Mouse (Mus musculus): Measurements from ENCODE around the gene Abcc2.

Gene Abcc2

DNA sequence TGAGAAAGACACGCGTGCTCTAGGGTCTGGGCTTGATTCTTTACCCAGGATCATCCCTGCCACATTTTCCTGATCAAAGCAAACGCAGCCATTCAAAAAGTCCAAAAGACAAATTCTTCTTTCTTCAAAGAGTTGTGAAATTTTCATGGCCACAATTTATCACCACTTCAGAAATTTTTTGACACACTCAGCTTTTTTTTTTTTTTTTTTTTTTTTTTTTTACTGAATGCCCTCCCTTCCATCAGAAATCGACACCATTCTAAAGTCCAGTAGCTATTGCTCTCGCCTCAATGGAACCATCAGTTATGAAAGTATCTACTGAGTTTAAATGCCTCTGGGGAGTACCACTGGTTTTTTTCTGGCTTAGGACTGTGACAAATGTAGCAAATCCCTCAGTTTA, 1.6 kb upstream of the Abcc2 start:
- no peak for DNase-seq

DNA sequence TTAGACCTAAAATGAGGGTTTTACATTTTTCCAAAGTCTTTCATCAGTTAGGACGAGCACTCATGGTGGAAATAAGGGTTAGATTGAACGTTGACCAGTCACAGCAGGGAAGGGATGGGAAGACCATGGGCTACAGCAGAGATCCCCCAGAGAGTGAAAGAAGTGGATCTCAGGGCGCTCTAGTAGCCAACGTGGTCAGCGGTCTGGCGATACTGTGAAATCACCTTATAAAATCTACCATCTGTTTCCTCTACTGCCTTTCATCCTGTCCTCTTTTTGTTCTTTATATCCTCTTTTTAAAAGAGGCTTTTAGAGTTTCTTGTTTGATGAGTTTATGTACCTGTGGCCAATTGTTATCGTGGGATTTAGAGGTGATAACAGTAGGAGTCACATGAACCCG, 2.8 kb downstream of the Abcc2 start:
- no peak for DNase-seq

DNA sequence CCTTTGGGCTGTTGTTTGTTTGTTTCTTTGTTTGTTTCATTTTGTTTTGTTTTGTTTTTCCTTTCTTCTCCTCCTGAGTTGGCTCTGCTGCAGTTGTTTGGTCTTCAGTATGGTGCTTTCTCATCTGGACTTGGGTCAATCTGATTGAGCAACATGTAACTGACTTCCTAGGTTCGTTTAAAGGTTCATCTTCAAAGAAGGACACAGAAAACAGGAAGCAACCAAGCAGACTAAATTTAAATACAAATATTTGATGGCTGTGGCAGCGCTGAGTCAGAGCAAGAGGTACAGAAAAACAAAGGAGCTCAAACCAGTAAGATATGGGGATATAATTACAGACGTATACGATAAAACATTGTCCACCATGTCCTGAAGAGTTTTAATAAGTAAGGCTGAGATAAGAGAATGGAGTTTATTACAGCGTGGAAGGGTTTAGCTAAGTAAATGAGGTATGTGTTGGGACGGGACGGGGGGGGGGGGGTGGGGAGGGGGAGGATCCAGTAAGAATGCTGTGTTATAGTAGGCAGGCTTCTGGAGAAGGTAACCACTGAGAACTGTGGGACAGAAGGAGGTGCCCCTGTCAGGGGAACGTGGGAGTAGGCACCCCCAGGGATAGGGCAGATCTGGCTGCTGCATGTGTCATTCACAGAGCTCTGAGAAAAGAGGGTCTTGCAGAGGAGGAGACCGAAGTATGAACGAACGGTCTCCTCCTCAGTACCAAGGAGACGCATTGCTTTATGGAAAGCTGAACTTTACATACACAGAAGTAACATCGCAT, 4.4 kb downstream of the Abcc2 start:
- no peak for DNase-seq

DNA sequence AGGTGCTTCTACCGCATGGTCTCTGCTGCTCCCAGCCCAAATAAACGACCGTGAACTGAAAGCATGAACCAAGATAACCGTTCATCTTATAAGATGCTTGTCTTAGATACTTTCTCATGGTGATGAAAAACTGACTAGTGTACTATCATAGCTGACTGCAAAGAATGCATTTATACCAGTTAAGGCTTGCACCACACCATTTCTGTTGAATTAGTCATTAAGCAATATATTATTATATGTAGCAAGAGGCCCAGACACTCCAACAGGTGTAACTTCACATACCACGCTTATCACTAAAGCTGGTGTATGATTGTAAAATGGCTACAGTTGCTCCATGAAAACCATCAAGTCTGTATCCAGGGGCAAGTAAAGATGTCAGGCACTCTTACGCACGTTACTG, 7.8 kb downstream of the Abcc2 start:
- DNase-seq = no peak

DNA sequence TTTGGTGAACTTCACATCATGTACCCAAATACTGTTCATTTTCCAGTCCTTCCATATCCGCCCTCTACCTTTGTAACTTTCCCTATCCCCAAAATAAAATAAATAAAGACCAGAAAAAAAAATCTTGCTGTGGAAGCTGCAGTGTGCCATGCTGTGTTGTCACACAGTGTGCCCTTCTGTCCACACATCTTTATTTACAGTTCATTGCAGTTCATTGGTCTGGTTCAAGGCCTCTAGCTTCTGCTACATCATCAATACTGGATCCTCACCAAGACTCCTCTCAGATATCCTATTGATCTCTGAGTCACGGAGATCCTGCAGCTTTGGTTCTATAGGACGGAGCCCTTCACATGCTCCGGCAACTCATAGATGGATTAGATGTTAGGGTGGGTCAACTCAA, 10.5 kb downstream of the Abcc2 start:
- DNase-seq = no peak

DNA sequence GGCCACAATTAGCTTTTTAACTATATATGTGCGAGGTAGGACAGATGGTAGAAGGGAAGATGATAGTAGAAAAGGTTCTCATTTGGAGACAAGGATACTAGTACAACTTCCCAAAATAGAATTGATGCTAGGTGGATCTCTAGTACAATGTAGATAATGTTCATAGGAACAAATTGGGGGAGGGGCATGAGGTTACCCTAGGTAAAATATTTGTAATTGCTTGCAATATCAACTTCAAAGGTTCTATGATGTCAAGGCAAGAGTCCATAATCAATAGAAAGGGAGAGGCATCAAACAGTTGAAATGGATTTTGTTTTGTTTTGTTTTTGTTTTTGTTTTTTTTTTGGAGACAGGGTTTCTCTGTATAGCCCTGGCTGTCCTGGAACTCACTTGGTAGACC, 12.0 kb downstream of the Abcc2 start:
- no peak for DNase-seq

DNA sequence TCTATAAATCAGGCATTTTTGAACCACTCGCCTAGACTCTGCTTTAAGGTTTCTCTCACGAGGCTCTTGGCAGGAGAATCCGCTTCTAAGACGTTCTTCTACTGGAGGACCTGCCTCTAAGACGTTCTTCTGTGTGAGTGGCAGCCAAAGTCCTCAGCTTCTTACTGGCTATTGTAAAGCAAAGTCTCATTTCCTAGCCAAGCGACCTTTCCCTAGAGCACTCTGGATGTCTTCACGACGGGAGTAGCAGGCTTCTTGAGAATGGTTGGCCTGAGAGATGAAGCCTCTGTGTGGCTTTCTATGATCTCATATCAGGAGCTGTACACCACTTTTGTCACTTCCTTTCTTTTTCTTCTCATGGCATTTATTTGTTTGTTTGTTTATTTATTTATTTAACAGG, 13.5 kb downstream of the Abcc2 start:
- DNase-seq = no peak

DNA sequence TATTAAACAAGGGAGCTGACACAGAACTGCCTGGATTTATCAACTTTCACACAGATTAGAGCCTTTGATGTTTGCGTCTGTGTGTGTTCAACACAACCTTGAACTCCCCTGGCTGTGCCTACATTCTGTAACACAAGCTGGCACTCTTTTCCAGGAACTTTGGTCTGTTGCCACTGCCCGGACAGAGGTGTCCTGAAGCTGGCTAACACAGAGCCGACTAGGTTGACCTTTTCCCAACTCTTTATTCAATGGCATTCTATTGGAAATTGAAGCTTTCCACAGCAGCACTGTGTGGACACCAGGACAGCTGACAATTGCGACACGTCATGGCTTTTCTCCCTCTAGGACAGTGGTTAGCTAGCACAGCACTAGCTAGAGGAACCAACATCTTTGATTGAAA, 15.2 kb downstream of the Abcc2 start:
- DNase-seq = no peak

DNA sequence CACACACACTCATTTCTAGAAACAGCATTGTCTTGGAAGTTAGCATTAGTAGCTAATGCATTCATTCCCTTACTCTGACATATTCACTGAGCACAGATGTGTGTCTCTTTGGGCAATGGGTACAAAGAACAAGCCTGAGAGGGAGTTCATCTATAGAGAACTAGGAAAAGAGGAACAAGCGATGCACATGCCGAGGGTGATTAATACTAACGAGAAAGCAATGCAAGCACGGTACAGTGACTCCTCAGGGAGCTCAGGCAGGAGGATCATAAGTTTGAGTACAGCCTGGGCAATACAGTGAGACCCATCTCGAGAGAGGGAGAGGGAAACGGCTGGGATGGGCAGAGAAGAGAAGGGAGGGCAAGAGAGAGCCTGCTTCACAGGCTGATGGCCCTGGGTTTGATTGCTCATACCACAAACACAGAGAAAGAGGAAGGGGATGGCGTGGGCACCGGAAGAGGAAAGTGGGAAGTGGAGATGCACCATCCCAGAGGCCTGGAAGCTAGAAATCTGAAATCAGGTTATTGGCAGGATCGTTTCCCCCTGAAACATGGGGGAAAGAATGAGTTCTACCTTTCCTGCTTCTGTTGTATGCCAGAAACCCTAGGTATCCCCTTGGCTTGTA, 19.5 kb downstream of the Abcc2 start:
- no peak for DNase-seq

DNA sequence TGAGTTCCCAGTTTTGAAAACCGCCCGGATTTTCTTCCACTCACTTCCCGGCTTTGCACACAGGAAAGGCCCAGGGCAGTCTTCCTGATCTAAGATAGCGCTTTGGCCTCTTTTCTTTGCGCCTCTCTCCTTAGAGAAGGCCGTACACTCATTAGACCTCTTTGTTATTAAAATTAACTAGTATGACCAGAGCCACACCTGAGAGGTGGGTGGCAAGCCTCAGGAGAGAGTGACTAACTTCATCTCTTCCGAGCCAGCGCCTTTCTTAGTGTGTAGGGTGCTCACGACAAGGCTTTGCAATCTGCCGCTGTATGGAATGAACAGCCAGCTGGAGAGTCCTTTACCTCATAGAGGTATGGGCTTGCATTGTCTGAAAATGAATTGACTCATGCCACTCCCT, 21.9 kb downstream of the Abcc2 start:
- no peak for DNase-seq

DNA sequence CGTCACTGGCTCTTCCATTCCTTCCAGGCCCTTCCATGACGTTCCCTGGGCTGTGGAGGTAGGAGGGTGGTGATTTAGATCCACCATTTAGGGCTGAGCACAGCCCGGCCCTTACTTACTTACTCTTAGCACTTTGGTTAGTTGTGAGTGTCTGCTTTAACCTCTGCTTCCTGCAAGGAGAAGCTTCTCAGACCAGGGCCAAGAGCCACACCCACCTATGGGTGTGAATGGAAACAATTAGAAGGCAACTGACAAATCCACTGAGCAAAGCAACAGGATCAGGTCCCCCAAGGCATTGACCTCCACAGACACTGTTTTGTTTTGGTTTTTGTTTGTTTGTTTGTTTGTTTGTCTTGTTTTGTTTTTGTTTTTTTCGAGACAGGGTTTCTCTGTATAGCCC, 27.3 kb downstream of the Abcc2 start:
- no peak for DNase-seq

DNA sequence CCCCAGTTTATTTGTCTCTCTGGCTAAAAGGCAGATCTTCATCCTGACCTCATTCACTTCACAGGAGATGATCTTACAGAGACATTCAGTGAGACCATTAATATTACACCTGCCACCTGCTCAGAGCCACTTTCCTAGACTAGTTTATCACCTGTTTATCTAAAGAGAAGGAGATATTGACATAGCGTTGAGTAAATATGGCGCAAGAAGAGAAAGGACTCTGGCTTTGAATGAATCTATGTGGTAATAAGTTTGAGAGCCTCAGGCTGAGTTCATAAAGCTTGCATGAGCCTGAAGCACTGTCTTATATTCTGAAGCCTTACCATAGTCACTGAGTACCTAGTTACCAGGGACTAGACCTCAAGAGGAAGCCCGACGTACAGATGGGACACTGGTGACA, 29.4 kb downstream of the Abcc2 start:
- no peak for DNase-seq

DNA sequence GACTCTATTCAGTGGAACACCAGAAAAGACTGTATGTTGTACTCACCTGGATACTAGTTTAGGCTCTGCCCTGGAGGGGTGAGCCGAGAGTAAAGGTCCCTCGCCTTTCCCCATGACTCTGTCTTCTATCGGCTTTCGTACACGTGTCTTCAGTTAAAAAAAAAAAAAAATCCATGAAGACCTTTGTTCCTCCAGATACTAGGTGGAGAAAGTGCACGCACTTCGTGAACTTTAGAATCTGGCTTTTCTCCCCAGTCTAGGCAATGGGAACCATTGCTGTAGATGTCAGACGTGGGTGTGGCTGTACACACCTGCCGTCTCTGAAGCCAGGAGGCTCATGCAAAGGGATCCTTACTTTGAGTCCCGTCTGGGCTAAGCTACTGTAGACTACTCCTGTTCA, 31.3 kb downstream of the Abcc2 start:
- no peak for DNase-seq

DNA sequence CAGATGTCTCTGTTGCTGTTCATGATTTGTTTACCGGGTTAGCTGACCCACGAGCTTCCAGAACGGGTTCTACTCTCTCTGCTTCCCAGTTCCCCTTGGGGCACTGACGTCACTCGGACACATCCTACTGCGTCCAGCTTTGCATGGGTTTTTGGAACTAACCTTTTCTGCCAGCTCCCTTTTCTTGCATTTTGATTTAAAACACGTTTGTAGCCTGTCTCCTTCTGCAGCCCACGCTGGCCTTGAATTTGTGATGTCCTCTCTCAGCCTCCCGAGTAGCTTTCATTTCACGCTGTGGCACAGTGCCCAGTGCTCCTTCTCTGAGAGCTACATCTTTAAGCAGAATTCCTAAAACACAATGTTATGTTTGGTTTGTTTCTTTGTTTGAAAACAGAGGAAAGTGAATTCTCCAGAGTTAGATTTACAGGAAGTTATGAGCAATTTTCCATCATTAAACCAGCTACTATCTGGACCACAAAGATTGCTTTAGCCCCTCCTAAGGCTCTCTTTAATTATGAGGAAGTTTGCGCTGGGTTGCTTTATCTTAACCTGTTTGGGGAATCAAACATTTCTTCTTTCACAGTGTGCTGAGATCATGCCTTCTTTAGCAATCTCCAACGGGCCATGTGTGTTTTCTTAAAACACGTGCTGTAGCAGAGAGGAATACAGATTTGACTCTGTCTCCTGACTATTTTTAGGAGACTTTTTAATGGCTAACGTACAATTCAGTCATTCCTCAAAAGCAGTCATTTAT, 33.8 kb downstream of the Abcc2 start:
- no peak for DNase-seq

DNA sequence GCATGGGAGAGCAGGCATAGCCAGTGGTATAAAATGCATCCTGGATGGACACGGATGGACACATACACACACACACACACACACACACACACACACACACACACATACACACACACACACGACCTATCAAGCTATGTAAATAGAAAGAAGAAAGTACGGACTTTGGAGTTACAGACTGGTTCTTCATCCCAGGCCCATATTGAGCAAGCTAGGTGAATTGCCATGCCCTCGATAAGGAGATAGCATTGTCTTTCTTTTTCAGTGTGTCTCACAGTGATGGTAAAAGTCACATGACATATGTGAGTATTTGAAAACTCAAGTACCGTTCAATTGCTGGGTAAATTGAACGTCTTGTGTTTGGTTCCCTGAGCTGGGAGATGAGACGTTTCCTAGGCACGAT, 44.9 kb downstream of the Abcc2 start:
- no peak for DNase-seq

DNA sequence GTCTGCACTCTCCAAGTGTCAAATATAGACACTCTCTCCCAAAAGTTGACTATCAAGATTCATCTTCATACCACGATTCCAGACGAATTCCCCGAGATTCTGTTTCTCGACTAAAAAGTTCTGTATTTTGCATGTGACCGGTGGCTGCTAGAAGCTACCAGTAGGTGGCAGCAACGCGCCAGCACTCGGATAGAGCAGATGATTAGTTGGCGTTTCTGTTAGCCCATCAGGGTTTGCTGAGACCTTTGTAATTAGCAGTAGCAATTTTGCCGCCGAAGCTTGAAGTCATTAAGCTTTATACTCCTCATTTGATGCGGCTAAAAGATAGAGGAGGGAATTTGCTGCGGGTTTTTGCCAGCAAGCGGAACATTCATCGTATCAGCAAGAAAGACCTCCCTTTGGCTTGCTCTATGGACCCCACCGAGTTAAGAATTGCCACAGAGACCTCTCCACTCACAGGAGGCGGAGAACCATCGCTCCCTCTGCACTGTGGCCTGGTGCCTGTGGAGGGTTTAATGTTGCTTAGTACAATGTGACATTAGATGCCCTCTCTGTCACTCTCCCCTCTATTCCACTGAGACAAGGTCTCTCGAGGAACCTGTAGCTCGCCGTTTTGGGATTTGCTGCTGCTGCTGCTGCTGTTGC, 50.6 kb downstream of the Abcc2 start:
- DNase-seq = peak; percentile 52

DNA sequence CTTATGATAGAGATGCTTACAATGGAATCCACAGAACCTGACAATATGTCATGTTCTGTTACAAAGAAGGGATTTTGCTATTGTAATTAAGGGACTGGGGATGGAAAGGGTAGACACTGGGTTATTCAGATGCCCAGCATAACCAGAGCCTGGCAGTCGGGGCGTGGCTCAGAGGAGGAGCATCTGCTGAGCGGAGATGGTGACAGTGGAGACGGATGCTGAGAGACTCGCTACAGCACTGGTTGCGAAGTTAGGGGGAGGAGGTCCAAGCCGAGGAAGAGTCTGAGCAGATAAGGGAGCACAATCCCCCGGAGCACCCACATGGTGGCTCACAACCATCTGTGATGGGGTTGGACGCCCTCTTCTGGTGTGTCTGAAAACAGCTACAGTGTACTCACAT, 61.2 kb downstream of the Abcc2 start:
- no peak for DNase-seq

DNA sequence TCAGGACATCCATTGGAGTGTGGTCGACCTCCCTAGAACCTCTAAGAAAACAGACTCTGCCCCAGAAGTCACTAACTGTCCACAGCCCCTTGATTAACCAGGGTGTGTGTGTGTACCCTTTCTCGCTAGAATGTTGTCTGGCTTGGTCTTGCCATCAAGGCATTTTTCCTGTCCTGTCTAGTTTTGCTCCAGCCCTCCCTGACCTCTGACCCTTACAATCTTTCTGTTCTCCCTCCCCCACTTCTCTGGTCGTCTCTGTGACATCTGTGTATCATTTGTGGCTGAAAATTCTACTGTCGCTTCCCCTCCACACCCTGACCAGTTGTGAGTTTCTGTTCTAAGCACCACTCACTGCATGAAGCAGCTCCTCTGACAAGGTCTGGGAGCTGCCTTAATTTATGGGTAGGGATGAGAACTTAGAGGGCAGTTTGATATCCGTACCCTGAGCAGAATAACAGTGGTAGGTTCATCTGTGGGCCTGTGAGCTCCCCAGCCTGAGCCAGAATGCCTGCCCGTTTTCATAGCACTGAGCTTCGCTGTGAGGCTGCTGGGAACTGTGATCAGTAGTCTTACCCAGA, 63.4 kb downstream of the Abcc2 start:
- no peak for DNase-seq

DNA sequence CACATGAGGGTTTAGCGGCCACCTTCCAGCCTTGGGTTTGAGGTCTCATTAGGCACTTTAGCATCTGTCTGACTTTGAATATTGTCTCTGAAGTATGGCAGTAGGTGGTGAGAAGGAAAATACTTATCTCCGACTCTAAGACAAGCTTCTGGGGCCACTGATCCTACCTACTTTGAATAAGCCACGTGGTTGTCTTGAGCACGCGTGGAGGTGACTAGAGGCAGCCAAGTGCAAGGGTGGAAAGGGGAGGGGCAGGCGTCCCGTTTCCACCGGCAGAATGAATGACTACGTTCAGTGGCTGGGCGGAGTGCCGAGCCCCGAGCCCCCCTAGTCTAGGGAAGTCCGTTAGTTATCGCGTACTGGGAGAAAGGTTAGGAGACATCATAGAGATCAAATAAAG, 65.1 kb downstream of the Abcc2 start:
- no peak for DNase-seq

DNA sequence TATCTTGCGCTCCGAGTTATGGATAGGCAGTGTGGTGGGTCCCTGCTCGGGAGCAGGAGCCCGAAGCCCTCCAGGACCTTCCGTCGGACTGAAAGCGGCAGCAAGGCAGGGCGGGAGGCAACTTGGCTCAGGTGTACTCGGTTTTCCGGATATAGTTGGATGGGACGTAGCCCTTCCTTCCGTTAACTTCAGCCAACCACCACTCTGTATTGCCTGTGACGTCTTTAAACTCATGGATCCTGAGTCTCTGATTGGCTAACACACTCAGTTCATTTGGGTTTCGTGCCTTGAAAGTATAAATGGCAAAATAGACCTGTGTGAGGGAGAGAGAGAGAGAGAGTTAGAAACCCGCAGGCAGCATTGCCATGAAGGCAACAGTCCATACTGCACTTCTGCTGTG, 66.0 kb downstream of the Abcc2 start:
- no peak for DNase-seq

DNA sequence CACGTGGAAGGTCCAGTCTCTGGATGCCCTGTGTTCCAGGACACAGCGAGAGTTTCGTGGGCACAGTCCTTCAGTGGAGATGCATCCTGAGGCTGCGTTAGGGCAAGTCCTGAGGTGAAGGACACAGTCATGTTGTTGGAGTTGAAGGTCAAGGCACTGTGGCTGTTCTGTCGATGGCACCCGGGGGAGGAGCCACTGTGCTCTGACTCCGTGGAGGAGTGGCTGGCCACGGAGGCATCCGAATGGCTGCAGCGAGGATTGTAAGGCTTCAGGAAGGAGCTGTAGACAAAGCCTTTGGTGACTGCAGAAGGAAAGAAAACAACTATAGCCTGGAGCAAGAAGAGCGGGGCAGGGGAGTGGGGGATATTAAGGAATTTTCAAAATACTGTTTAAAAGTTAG, 68.0 kb downstream of the Abcc2 start:
- no peak for DNase-seq

DNA sequence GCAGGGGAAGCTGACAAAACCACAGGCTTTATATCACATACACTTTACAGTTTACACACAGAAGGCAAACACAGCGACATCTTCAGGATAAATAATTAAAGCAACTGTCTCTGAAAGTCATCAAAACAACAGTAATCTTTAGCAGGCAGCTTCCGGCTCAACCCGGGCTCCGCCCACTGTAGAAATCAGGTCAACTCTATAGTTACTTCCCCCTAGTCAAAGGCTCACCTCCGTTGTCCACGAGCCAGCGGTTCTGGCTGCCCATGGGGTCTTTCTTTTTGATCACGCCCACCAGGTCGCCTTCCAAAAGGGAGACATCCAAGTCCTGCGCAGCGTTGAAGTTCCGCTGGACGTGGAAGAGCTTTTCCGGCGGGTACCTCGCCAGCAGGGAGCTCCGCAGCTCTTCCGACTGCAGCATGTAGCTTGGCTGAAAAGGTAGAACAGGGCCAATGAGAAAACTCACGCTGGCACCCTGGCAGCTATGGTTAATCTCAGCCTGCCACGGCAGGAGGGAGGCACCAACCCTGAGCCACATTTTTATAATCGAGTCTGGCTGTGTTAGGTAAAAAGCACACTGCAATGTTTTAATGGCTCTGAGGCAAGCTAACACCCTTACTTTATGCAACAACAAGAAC, 70.1 kb downstream of the Abcc2 start:
- DNase-seq = peak; percentile 19

Data from cerebellum, adult 11 months (tissue).